Mouse (Mus musculus) embryonic fibroblast, embryonic 13.5 days (primary cell): ENCODE results near the gene Olfr577. TPM values are rescaled to one million over a fixed set of nuclear protein-coding genes. Genes with fewer than 3 reads are reported as not detected.

Source experiments
- H3K27ac ChIP-seq: 2 replicates; pipeline ENCODE4 v1.5.1; 2012; ENCODE audit warnings: low read length, control low read depth, inconsistent platforms; ENCODE audit not compliant: insufficient read depth
- H3K4me1 ChIP-seq: 2 replicates; pipeline ENCODE4 v1.6.1; 2011; ENCODE audit warnings: low read length; ENCODE audit not compliant: control insufficient read depth, insufficient read depth
- H3K4me3 ChIP-seq: 2 replicates; pipeline ENCODE4 v1.5.1; 2011; ENCODE audit warnings: mild to moderate bottlenecking, control low read depth, low read length; ENCODE audit not compliant: insufficient read depth
- CTCF ChIP-seq: IDR thresholded peaks from 2 replicates; pipeline ENCODE4 v1.5.1; 2011; ENCODE audit warnings: mild to moderate bottlenecking, control low read depth, low read length, moderate library complexity, borderline replicate concordance; ENCODE audit not compliant: insufficient read depth
- POLR2A ChIP-seq: IDR thresholded peaks from 2 replicates; pipeline ENCODE4 v1.6.1; 2011; ENCODE audit warnings: low read depth, mild to moderate bottlenecking, control low read depth, low read length, moderate library complexity
- polyA plus RNA-seq: library from polyadenylated mRNA; stranded (reverse); fragments of >200 nt; gene quantifications from 2 replicates; pipeline ENCODE4 v1.2.4, GENCODE M21; 2011; ENCODE audit warnings: low read depth; ENCODE audit not compliant: missing spikeins, insufficient read length

Olfr577 gene
- polyA plus RNA-seq, result not detected in 2 replicates

DNA sequence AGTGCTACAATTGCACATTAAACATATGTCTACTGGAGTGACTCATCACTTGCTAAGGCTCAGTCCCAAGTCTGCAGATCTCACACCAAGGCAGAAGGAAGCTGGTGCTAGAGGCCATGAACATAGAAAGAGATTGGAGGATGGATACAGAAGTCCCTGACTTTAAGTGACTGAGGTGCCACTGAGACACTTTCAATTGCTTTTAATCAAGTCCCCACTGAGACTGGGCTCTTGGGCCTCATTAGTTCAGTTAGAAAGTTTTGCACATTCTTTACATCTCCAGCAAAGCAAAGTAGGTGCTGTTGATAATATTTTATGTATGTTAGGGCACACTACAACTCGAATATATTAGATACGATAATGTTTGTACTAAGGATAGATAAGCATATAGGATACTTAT lies at the start of gene Olfr577:
Olfr577 (minus strand) TSS at position 101 of the 400 bp plus-strand sequence.
- TF ChIP-seq CTCF (no peak), POLR2A (no peak)
- Histone ChIP-seq H3K4me1 (no peaks in the 10 kb centered on the region), H3K4me3 (no peak within 1 kb of the TSS), H3K27ac (no peak within 1 kb of the TSS)

DNA sequence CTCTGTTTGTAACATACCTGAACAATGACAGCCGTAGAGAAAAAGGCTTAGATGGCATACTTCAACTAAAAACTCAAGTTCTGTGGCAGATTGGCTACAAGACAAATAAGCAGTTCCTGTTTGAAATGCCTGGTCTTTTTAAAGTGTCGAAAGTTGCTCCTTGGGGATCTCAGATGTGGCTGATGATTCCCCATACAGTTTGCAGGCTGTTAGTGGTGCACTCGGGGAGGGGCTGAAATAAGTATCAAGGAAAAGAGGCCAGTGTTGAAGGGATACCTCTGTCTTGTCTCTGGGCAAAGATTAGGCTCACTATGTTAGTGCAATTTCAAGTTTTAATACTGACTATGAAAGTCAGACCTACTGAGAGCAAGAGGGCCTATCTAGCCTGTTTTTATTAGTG lies 13.5 kb upstream of the Olfr577 start, which contains the start of gene Olfr578:
Olfr578 (minus strand) TSS at position 101 of the 400 bp plus-strand sequence.
- no peaks in the 10 kb centered on the region for H3K4me1 ChIP-seq
- no peak within 1 kb of the TSS for H3K4me3 ChIP-seq
- no peak for TF ChIP-seq POLR2A
- no peak for TF ChIP-seq CTCF
- no peak within 1 kb of the TSS for H3K27ac ChIP-seq

DNA sequence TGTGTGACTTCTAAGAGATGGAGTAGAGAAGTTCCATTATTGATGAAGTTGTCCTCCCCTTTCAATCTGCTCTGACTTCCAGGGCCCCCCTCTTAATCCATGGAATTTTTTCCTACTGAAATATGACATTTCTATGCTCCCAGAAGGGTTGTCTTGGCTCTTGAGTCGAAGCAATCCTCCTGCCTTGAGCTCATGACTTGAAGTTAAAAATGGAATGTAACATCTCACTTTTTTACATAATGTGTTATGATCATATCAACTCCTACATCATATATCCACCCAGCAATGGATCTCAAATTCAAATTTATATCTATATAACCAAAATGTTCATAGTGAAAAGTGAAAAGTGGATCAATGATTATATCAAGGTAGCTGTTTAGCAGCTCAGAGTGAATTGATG lies 1.3 kb downstream of the Olfr577 start:
- no peak for TF ChIP-seq CTCF
- no peak for TF ChIP-seq POLR2A
- no peak overlapping the region for H3K27ac ChIP-seq
- H3K4me1 ChIP-seq, result no peaks in the 10 kb centered on the region
- no peak overlapping the region for H3K4me3 ChIP-seq

DNA sequence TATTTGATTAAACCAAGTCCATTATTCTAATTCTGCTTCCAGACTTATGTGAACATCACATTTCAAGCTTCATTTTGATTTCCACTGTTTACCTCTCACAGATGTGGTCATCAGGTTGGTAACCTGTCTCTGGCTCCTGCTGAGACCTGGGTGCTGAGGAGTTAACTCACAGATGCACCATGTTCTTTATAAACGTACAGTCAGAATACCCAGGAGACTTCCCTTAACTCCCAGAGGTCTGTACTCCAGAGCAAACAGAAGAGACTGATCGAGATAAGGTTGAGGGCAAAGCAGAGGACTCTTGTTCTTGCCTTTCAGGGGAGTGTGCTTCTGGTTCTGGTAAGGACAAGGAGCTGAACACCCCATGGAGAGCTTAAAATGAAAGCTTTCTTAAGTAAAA lies 13.4 kb downstream of the Olfr577 start, which contains the start of gene Olfr576:
Olfr576 (plus strand) TSS at position 301 of the 400 bp plus-strand sequence.
- H3K4me3 ChIP-seq, result no peak within 1 kb of the TSS
- no peaks in the 10 kb centered on the region for H3K4me1 ChIP-seq
- TF ChIP-seq POLR2A (no peak), CTCF (no peak)
- H3K27ac ChIP-seq, result no peak within 1 kb of the TSS

DNA sequence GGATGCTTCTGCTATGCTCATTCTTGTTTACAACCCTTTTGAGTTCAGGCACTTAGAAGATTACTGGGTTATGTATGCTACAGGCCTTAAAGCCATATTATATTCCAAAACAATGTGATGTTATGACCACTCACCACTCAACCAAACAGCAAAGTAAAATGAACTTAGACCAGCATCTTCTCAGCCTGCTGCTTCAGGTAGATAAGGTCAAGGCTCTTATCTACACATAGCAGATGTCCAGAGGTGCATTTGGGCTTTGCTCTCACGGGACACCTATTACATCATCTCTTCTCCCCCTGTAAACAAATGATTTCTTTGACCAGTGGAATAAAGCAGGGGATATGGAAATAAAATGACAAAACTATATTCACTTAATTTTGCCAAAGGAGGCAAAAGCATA lies 17.1 kb downstream of the Olfr577 start, which contains the start of gene Olfr575:
Olfr575 (minus strand) TSS at position 183 of the 400 bp plus-strand sequence.
- Histone ChIP-seq H3K4me3 (no peak within 1 kb of the TSS), H3K4me1 (no peaks in the 10 kb centered on the region), H3K27ac (no peak within 1 kb of the TSS)
- TF ChIP-seq CTCF (no peak), POLR2A (no peak)

DNA sequence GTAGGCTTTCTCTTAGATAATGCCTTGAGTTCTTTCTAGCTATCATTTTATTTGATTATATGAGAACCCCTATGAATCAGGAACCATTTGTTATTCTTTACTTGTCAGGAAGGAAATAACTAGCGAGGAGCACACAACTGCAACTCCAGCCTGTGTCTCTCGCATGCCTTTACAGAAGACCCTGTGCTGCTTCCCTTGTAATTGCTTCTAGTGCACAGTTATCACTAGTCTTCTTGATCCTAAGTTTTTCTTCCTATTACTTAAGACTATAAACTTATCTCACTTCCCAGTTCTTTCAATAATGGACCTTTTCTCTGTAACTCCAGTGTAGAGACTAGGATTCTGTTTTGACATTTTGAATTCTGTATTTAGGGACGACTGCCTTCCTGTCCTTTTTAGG lies 17.6 kb downstream of the Olfr577 start:
- Histone ChIP-seq H3K4me3 (no peak overlapping the region), H3K4me1 (no peaks in the 10 kb centered on the region), H3K27ac (no peak overlapping the region)
- no peak for TF ChIP-seq CTCF
- TF ChIP-seq POLR2A, result no peak

DNA sequence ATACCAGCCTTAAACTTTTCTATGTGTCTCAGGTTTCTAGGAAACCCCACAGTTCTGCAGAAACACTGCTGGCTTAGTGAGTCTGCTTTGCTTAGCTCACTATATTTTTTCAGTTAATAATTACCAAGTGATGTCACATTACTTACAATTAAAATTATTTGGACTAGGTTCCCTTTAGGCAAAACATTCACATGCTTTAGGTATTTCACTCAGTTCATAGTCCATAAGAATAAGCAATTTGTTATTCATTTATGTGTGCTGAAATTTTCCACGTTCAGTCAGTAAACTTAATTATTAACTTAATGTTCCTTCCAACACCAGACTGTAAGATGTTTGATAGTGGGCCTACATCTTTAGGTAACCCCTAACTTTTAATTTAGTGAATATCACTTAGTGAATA lies 25.0 kb downstream of the Olfr577 start:
- no peaks in the 10 kb centered on the region for H3K4me1 ChIP-seq
- no peak overlapping the region for H3K27ac ChIP-seq
- no peak overlapping the region for H3K4me3 ChIP-seq
- TF ChIP-seq POLR2A, result no peak
- TF ChIP-seq CTCF, result no peak

DNA sequence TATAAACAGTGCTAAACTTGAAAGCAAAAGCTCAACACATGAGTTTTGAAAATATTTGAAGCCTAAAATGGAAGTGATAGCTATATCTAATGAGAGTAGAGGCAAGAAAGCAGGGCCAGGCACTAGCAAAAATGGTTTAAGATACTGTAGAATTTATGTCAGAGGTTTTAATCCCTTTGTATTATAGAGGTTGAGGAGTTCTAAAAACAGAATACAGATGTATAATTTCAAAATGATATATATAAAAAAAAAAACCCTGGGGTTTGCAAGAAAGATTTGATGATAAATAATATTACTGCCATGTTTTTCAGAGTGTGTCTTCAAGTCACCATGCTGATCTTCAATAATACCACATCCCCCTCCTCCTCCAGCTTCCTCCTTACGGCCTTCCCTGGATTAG lies 27.6 kb downstream of the Olfr577 start, which contains the start of gene Olfr574:
Olfr574 (plus strand) TSS at position 301 of the 400 bp plus-strand sequence.
- Histone ChIP-seq H3K4me1 (no peaks in the 10 kb centered on the region), H3K4me3 (no peak within 1 kb of the TSS), H3K27ac (no peak within 1 kb of the TSS)
- no peak for TF ChIP-seq POLR2A
- no peak for TF ChIP-seq CTCF

DNA sequence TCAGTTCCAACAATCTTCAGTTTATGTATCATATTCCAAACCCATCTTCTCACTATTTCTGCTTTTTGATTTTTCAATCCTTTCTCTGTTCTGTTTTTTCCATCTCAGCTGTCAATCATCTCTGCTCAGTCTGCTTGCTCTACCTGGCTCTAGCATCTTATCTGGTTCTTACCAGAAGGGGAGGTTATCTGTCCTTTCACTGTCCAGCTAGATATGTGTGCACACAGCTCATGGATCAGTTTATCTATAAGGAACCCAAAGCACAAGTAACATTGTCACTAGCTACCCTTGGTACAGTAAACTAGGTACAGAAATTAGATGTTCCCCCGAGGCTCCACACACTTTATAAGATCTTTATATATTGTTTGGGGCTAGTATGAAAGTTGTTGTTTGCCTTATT lies 32.3 kb downstream of the Olfr577 start:
- Histone ChIP-seq H3K4me1 (no peaks in the 10 kb centered on the region), H3K27ac (no peak overlapping the region), H3K4me3 (no peak overlapping the region)
- TF ChIP-seq POLR2A (no peak), CTCF (no peak)

DNA sequence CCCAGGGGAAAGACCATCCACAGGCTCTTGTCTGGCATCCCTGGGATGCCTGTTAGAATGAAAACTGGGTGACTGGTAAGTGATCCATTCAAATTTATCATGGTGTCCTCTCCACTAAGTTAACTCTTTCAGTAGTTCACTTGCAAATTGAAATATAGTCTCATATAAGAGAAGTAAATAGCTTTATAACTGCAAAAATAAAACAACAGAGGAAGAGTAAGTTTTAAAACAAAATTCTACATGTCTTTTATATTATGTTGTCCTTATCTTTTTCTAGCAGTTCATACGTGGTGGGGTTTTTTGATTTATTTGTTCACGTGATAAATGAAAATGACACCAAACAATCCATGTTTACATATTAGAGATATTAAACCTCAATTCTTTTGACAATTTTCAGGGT lies 33.3 kb downstream of the Olfr577 start, which contains the start of gene Olfr573-ps1:
Olfr573-ps1 (minus strand) TSS at position 101 of the 400 bp plus-strand sequence.
- TF ChIP-seq CTCF (no peak), POLR2A (no peak)
- H3K4me3 ChIP-seq, result no peak within 1 kb of the TSS
- no peaks in the 10 kb centered on the region for H3K4me1 ChIP-seq

More for the DNA sequence above, 33.3 kb downstream of the Olfr577 start, which contains the start of gene Olfr573-ps1:
- no peak within 1 kb of the TSS for H3K27ac ChIP-seq
